Mouse (Mus musculus): ENCODE results near the gene Ifit2. TPM values are rescaled to one million over a fixed set of nuclear protein-coding genes. Genes with fewer than 3 reads are reported as not detected.
A peak's percentile ranks its signal among the peaks of the same experiment; 100 is the strongest.
"Not testable (repeated sequence)": the region's sequence is repeated elsewhere in the genome, so short reads cannot be mapped to it uniquely, and the experiment has no call there.

Gene Ifit2
- polyA plus RNA-seq, 1 experiment = 2.8 TPM

- no peak for DNase-seq (ENCODE audit: low read depth)
- TF ChIP-seq CTCF (IDR thresholded peaks at IDR 0.05; ENCODE audit: borderline replicate concordance, extremely low read depth, insufficient read depth, insufficient read length) (no peak), POLR2A (IDR thresholded peaks at IDR 0.05; ENCODE audit: borderline replicate concordance, extremely low read depth, insufficient read depth, insufficient read length, poor library complexity, severe bottlenecking) (no peak)
These were observed 23.2 kb downstream of the Ifit2 start for GRCm38 (mm10) chr19:34573650-34574049.

- TF ChIP-seq POLR2A (IDR thresholded peaks at IDR 0.05; ENCODE audit: borderline replicate concordance, extremely low read depth, insufficient read depth, insufficient read length, poor library complexity, severe bottlenecking) (no peak), CTCF (IDR thresholded peaks at IDR 0.05; ENCODE audit: borderline replicate concordance, extremely low read depth, insufficient read depth, insufficient read length) (no peak)
- no peak for DNase-seq (ENCODE audit: low read depth)
These were observed 26.6 kb downstream of the Ifit2 start for GRCm38 (mm10) chr19:34577121-34577520.

- not testable (repeated sequence) for DNase-seq (ENCODE audit: low read depth)
These were observed 32.2 kb downstream of the Ifit2 start for GRCm38 (mm10) chr19:34582696-34583095.

GRCm38 (mm10) chr19:34583126-34583766, 32.8 kb downstream of the Ifit2 start, which contains the start of gene Ifit3:
Ifit3 (plus strand) TSS chr19:34583531.
- DNase-seq (ENCODE audit: low read depth) = not testable (repeated sequence)

GRCm38 (mm10) chr19:34585740-34586458, 35.4 kb downstream of the Ifit2 start:
- not testable (repeated sequence) for DNase-seq (ENCODE audit: low read depth)

DNA sequence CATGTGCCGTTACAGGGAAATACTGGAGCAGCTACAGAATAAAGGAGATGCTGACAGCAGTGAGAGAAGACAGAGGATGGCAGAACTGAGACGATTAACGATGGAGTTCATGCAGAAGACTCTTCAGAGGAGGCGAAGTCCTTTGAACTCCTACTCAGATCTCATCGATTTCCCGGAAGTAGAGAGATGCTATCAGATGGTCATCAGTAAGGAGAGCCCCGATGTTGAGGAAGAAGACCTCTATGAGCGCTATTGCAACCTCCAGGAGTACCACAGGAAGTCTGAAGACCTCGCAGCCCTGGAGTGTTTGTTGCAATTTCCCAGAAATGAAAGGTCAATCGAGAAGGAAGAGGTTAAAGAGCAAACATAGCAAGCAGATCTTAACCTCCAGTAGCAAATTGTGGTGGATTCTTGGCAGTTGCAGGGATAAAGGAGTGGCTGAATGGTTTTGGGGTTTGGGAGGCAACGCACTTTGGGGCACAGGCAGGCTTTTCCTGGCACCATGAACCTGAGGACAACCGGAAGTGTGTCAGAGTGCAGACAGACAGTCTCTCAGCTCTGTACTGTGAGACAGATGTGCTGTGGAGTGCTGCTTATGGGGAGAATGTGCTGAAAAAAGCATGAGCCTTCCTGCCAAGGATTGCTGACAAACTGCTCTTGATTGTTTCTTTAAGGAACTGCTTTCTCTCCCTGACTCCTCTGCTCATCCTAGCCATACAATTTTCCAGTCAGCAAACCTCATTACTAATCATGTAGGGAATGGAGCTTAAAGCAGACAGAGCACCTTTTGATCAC, 37.6 kb downstream of the Ifit2 start:
- DNase-seq (ENCODE audit: low read depth) = peak; percentile 42

DNA sequence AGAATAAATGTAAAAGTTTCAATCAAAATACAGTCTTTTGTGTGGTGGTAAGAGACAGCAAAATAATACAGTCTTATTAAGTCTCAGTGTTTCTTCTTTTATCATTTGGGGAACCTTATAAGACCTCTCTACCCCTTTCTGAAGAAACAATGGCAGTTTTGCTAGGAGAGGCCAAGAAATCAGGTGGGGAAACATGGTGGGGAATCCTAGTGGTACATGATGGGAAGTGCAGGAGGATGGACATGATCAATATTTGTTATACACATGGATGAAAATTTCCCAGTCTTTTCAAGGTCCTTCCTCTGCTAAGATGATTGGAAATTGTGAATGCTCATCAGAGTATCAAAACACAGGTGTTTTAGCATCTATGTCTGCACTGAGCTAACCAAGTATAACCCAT, 38.5 kb downstream of the Ifit2 start:
- TF ChIP-seq CTCF (IDR thresholded peaks at IDR 0.05; ENCODE audit: borderline replicate concordance, extremely low read depth, insufficient read depth, insufficient read length) = peak; percentile 9; the same call in 1 of the 2 replicates
- no peak for TF ChIP-seq POLR2A (IDR thresholded peaks at IDR 0.05; ENCODE audit: borderline replicate concordance, extremely low read depth, insufficient read depth, insufficient read length, poor library complexity, severe bottlenecking)
- DNase-seq (ENCODE audit: low read depth) = no peak

GRCm38 (mm10) chr19:34593456-34593855, 43.0 kb downstream of the Ifit2 start:
- no peak for TF ChIP-seq CTCF (IDR thresholded peaks at IDR 0.05; ENCODE audit: borderline replicate concordance, extremely low read depth, insufficient read depth, insufficient read length)
- no peak for TF ChIP-seq POLR2A (IDR thresholded peaks at IDR 0.05; ENCODE audit: borderline replicate concordance, extremely low read depth, insufficient read depth, insufficient read length, poor library complexity, severe bottlenecking)
- no peak for DNase-seq (ENCODE audit: low read depth)

DNA sequence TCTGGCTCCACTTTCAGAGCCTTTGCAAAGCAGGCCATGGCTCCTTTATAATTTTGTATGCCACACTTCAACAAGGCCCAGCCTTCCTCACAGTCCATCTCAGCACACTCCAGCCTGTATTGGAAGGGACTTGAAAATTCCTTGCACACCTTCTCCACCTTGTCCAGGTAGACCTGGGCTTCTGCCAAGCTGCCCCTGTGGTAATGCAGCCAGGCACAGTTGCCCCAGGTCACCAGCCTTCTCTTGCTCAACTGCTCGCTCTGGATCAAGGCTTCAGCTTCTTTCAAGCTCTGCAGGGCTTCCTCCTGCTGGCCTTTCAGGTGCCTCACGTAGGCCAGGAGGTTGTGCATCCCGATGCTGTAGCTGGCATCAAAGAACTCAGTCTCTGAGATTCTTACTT, 44.0 kb downstream of the Ifit2 start:
- DNase-seq (ENCODE audit: low read depth) = not testable (repeated sequence)

DNA sequence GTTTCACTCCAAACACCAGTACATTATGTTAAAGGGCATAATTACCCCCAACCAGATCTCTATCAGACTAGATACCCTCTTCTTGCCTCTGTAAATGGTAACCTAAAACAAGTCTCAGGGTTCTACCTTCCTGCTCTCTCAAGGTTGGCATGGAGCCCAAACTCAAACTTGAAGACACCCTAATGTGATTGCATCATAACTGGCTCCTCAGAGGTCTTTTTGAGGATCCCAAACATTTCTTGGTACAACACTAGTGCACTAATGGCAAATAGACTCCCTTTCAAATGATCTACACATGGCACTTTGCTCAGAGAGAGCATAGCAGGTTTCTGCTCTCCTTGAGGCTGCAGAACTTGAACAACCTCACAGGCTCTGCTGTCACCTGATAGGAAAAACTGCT, 46.3 kb downstream of the Ifit2 start:
- TF ChIP-seq POLR2A (IDR thresholded peaks at IDR 0.05; ENCODE audit: borderline replicate concordance, extremely low read depth, insufficient read depth, insufficient read length, poor library complexity, severe bottlenecking) (no peak), CTCF (IDR thresholded peaks at IDR 0.05; ENCODE audit: borderline replicate concordance, extremely low read depth, insufficient read depth, insufficient read length) (no peak)
- no peak for DNase-seq (ENCODE audit: low read depth)

- TF ChIP-seq CTCF (IDR thresholded peaks at IDR 0.05; ENCODE audit: borderline replicate concordance, extremely low read depth, insufficient read depth, insufficient read length) (no peak), POLR2A (IDR thresholded peaks at IDR 0.05; ENCODE audit: borderline replicate concordance, extremely low read depth, insufficient read depth, insufficient read length, poor library complexity, severe bottlenecking) (no peak)
These were observed 47.8 kb downstream of the Ifit2 start for GRCm38 (mm10) chr19:34598341-34598740.

DNA sequence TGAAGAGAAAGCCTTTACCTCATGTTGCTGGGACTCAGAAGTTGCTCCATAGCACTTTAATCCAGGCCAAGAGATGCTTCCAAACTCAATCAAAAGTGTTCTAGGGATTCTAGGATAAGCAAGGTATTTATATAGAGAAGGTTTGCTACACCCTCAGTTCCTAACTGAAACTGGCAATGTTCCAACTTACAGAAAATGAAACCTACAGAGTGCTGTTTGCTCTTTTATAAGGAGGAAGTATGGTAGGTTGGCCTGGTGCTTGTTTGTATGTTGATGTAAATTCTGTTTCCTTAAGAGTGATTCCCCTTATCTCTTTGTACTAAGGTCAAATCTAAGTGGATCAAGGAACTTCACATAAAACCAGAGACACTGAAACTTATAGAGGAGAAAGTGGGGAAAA, 48.8 kb downstream of the Ifit2 start:
- not testable (repeated sequence) for DNase-seq (ENCODE audit: low read depth)

More at GRCm38 (mm10) chr19:34598341-34598740, 47.8 kb downstream of the Ifit2 start:
- DNase-seq (ENCODE audit: low read depth) = peak; percentile 82

- DNase-seq (ENCODE audit: low read depth) = not testable (repeated sequence)
These were observed 51.4 kb downstream of the Ifit2 start, which contains the start of gene Ifit1bl1 for GRCm38 (mm10) chr19:34601888-34602287. Ifit1bl1 (minus strand) TSS chr19:34601956.
